Mouse (Mus musculus) left cerebral cortex, adult 18-20 months (tissue): ENCODE data around the gene Kcnk5. TPM values are rescaled to one million over a fixed set of nuclear protein-coding genes. Genes with fewer than 3 reads are reported as not detected.

Source experiments
- DNase-seq, 2 experiments: peaks; one replicate each; pipeline ENCODE4 v3.0.0; 2021 to 2022; ENCODE audit warnings: low spot score in 2 of 2, mixed read lengths in 1 of 2
- total RNA-seq, 2 experiments: library from RNA; stranded (reverse); gene quantifications; 2 replicates each; pipeline ENCODE4 v1.2.3; 2021

The Kcnk5 gene
- total RNA-seq, 2 experiments from 2014 or later: 0.21 to 0.37 TPM

- DNase-seq: no peak
Observed at GRCm38 (mm10) chr14:20168478-20168877, 13.1 kb downstream of the Kcnk5 start.

DNA sequence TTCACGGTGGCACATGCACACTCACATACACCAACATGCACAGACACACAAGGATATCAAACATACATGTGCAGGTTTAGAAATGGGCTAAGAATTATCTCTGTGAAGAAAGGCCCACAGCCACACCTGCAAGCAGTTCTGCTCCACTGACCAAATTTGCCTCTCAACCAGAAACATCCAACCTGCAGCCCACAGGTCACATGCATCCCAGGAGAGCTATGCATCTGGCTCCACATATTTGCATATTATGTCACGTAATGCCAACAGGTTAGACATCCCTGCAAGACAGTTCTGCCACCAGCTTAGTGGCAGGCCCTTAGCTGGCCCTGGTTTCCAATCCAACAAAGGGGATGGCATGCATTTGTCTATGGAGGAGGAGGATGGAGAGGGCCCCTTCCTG, 13.6 kb downstream of the Kcnk5 start:
- no peak for DNase-seq

DNA sequence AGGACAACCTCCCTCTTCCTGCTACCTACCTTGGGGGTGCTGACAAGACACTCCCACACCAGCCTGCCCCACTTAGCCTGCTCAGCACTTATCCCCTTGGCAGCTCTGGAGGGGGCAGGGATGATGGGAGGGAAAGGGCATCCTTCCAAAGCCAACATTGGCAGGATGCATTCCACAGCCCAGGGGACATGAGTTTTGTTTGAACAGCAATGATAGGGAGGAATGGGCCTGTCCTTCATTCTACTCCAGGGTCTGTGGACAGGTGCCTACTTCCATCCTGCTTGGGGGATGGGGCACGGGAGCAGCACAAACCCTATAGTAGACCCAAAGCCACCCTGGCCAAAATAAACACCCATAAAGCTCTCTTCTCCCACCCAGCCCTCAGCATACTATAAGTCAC, 16.2 kb downstream of the Kcnk5 start:
- DNase-seq: no peak

GRCm38 (mm10) chr14:20164438-20164837, 17.2 kb downstream of the Kcnk5 start:
- no peak for DNase-seq

- no peak for DNase-seq
Observed at GRCm38 (mm10) chr14:20162686-20163085, 18.9 kb downstream of the Kcnk5 start.

DNA sequence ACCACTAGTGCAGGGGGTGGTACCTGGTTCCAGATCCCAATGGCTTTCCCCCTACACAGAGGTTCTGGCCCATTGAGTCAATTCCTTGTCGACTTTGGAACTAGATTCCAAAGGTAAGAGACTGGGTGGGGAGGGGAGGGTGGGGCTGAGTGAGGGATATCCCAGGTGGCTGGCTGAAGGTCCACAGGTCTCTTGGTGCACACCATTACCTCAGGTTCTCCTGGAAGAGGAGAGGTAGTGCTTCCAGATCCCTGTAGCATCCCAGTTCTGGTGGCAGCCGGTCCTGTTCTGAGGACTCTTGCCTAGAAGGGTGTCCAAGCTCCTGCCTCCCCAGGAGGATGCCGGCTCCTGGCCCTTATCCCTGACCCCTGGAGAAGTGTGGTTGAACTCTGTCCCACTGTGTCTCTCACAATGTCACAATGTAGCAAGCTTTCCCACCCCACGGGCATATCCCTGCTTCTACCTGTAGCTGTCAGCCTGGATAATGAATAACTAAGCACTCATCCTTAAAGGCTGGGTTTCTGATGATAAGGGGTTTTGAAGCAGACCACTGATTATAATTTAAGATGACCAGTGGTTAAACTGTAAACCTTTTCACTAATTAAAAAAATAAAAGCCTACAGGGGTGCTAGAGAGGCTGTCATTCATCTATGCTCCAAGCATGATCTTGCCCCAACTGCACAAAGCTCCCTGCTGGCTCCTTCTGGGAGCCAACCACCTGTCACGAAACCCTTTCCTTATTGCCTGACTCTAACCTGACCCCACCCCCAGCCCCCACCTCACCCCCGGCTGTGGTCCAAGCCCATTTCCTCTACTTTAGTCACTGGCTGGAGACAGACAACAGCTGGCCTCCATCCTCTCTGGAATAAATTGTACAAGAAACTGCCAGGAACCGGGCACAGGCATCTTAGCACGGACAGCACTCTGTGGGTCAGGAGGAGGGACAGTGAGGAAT, 22.6 kb downstream of the Kcnk5 start:
- DNase-seq: no peak

GRCm38 (mm10) chr14:20157595-20157994, 24.0 kb downstream of the Kcnk5 start:
- no peak for DNase-seq

- DNase-seq: no peak
Observed at GRCm38 (mm10) chr14:20155718-20156117, 25.9 kb downstream of the Kcnk5 start.

- no peak for DNase-seq
Observed at GRCm38 (mm10) chr14:20154937-20155336, 26.7 kb downstream of the Kcnk5 start.

GRCm38 (mm10) chr14:20154245-20154644, 27.4 kb downstream of the Kcnk5 start:
- no peak for DNase-seq

GRCm38 (mm10) chr14:20149127-20150080, 32.2 kb downstream of the Kcnk5 start:
- DNase-seq: no peak

DNA sequence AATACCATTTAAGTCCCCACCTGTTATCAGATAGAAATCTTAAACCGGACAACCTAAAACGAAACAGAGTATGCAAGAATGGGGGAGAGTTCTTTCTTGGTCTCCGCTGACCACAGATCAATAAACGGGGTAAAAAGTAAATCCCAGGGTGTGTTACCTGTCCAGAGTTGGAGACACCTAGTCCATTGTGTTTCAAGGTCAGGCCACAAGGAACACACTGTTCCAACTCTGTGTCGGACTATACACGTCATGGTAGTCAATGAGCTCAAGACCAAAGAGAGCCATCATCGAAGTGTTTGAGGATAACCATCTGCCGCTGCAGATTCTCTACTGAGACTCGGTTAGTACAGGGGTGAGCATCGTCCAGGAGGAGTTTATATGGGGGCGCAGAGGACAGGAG, 33.1 kb downstream of the Kcnk5 start:
- no peak for DNase-seq

- no peak for DNase-seq
Observed at GRCm38 (mm10) chr14:20147854-20148253, 33.8 kb downstream of the Kcnk5 start.

- peak in 1 of 2 experiments; percentile 8 for DNase-seq
Observed at GRCm38 (mm10) chr14:20144093-20144492, 37.5 kb downstream of the Kcnk5 start.

GRCm38 (mm10) chr14:20138484-20139355, 42.9 kb downstream of the Kcnk5 start, which contains the start of gene Saysd1:
Gene Saysd1, minus strand, starts transcription at chr14:20138534.
- DNase-seq: no peak

- no peak for DNase-seq
Observed at GRCm38 (mm10) chr14:20134965-20135671, 46.5 kb downstream of the Kcnk5 start.

- no peak for DNase-seq
Observed at GRCm38 (mm10) chr14:20128162-20128561, 53.4 kb downstream of the Kcnk5 start.

- DNase-seq: no peak
Observed at GRCm38 (mm10) chr14:20127406-20128087, 54.1 kb downstream of the Kcnk5 start.

DNA sequence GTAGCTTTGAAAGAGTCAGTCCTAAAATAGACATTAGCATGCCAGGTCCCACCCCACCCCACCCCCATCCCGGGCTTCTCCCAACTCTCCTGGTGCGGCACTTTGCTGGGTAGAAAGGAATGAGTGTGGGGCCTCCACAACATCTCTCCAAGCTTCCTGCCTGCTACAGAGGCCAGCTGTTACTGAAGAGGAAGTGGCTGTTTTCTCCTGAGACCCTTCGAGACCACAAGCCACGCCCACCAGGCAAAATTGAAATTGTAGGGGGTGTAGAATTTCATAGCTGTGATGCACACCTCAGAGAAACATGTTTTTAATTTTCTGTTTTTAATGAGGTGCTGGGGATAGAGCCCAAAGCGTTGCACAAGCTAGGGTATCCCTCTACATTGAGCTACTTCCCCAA, 60.7 kb downstream of the Kcnk5 start:
- DNase-seq: no peak
